Mouse (Mus musculus) bone marrow macrophage, adult 2 months (primary cell): ENCODE data around the gene Wfdc16.

Experiments
- CTCF ChIP-seq: IDR thresholded peaks from 2 replicates; pipeline ENCODE4 v1.5.1; 2012; ENCODE audit warnings: low read depth, mild to moderate bottlenecking, low read length, moderate library complexity
- POLR2A ChIP-seq: IDR thresholded peaks from 2 replicates; pipeline ENCODE4 v1.6.1; 2012; ENCODE audit warnings: mild to moderate bottlenecking, low read depth, low read length, borderline replicate concordance

GRCm38 (mm10) chr2:164592014-164592413 lies 46.6 kb downstream of the Wfdc16 start:
- no peak for TF ChIP-seq POLR2A
- TF ChIP-seq CTCF = peak; percentile 51; the same call in 1 of the 2 replicates
